Mouse (Mus musculus): ENCODE results near the gene Relb. TPM values are rescaled to one million over a fixed set of nuclear protein-coding genes. Genes with fewer than 3 reads are reported as not detected.

Gene Relb
- polyA plus RNA-seq, 1 experiment from 2014 or later, result 5.4 TPM

DNA sequence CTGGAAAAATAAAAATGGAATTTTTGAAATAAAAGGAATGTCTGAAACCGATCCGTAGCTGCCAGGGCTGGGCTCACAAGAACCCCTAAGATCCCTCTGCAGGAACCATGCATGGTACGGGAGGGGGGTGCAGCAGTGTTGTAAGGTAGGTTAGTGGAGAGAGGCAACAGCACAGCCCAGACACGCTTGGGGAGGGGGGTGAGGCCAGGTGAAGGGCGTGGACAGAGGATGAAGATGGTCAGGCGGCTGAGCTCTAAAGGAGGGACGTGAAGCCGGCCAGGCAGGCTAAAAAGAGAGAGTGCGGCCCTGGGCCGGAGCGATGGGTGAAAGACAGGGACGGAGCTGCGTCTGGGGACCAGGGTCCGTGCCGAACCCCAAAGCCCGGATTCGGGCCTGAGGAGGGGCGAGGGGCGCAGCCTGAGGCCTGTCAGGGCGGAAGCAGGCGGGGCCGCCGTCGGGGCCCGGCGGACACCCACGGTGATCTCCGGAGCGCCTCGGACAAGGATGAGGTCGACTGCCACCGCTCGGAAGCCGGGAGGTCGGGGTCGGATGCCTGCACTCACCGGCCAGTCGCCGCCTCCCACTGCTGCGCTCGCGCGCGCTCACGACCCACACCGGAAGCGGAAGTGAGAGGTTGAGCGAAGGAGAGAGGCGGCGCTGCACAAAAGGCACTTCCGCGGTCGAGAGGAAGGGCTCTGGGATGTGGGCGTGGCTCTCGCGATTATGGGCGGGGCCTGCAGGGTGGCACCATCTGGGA is 25.2 kb downstream of the Relb start, which contains the start of gene Clasrp:
TSS of gene Clasrp (minus strand) at position 638 of the 757 bp plus-strand sequence.
- H3K4me2 ChIP-seq, result peak within 1 kb of the TSS; percentile 96
- under 1% methylated on average over 57 of the region's 57 CpGs for WGBS

DNA sequence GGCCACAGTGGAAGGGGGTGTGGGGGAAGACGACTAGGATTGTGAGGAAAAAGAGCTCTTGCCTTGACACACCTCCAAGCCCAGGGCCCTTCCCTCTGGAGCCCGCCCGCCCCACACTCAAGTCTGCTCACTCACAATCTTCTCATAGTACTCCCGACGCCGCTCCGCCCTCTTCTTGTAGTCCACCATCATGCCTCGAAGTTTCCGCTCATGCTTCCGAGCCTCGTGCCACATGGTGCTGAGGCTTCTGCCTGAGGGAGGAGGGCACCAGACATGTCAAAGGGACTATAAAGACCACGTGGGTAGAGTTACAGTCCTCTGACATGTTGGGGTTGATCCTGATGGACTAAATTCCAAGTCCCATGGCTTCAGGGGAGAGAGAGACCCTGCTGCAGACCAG is 26.2 kb downstream of the Relb start:
- Histone ChIP-seq H3K9ac (peak overlapping the region; percentile 99), H3K27ac (no peak overlapping the region)

More for the DNA sequence above, 25.2 kb downstream of the Relb start, which contains the start of gene Clasrp:
- Histone ChIP-seq H3K9me3 (no peaks in the 10 kb centered on the region), H3K27me3 (no peaks in the 10 kb centered on the region), H3K4me1 (replicated peaks) (peaks cover 43% of the 10 kb centered on the region), H3K27ac (peak within 1 kb of the TSS; percentile 87), H3K36me3 (peaks cover 37% of the 10 kb centered on the region), H3K4me3 (peak within 1 kb of the TSS; percentile 91), H3K9ac (peak within 1 kb of the TSS; percentile 99)
- peak; percentile 91 for ATAC-seq (ENCODE audit: low FRiP score)

DNA sequence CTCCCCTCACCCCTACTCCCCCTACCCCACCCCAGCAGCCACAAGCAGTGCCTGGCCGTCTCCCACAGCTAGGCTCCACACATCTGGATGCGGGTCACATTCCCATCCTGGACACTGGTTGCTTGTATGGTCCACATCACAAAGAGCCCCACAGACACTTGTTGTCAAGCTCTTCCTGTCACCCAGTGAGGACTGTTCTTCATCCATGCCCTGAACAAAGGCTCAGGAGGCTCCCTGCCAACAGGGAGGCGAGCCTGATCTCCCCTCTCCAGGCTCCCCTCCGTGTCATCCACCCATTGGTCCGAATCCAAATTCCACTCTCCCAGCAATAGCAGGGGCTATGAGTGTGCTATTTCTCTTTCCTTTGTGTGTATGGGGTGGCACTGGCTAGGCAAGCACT is 28.7 kb downstream of the Relb start:
- H3K4me1 ChIP-seq (replicated peaks), result peaks cover 43% of the 10 kb centered on the region
- H3K4me3 ChIP-seq, result no peak overlapping the region
- H3K27ac ChIP-seq, result peak overlapping the region; percentile 55
- H3K9ac ChIP-seq, result peak overlapping the region; percentile 15; the same call in 1 of the 2 replicates
- H3K4me2 ChIP-seq, result no peak overlapping the region
- 39% methylated on average over 5 of the region's 5 CpGs for WGBS
- ATAC-seq (ENCODE audit: low FRiP score), result peak; percentile 57
- no peaks in the 10 kb centered on the region for H3K9me3 ChIP-seq
- no peaks in the 10 kb centered on the region for H3K27me3 ChIP-seq
- H3K36me3 ChIP-seq, result peaks cover 60% of the 10 kb centered on the region

More for the DNA sequence above, 26.2 kb downstream of the Relb start:
- WGBS, result 85% methylated on average over 12 of the region's 12 CpGs
- Histone ChIP-seq H3K9me3 (no peaks in the 10 kb centered on the region), H3K36me3 (peaks cover 44% of the 10 kb centered on the region), H3K4me1 (replicated peaks) (peaks cover 43% of the 10 kb centered on the region), H3K27me3 (no peaks in the 10 kb centered on the region), H3K4me3 (peak overlapping the region; percentile 91), H3K4me2 (peak overlapping the region; percentile 96)
- no peak for ATAC-seq (ENCODE audit: low FRiP score)

DNA sequence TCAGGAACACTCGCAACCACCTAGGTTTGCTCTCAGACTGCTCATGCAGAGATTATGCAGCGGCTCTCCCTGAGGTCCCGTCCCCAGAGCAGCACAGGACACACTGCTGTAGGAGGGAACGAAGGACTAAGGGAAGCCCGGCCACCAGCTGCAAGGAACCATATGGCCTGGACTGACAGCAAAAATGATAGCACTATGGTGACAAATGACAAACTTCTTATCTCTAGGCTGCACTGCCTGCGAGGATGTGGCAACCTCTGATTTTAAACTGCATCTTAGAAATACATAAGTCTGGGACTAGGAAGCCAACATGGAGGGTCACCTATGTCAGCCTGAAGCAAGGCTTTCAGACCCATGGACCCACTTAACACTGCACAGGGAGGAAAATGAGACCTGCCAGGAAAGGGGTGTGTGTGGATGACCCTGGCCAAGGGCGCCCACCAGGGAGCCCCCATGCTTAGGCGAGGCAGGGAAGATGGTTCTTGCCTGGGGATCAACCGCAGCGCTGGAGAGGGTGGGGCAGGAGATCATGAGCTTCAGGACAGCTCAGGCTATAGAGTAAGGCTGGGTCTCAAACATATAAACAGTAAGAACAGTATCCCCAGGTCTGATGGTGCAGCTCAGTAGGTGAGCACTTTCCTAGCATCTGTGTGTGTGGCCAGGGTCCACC is 36.0 kb downstream of the Relb start:
- Histone ChIP-seq H3K4me2 (no peak overlapping the region), H3K36me3 (peaks cover 89% of the 10 kb centered on the region), H3K27me3 (no peaks in the 10 kb centered on the region), H3K9me3 (no peaks in the 10 kb centered on the region), H3K4me1 (replicated peaks) (no peaks in the 10 kb centered on the region), H3K27ac (no peak overlapping the region), H3K4me3 (no peak overlapping the region), H3K9ac (no peak overlapping the region)
- WGBS, result 94% methylated on average over 10 of the region's 10 CpGs
- no peak for ATAC-seq (ENCODE audit: low FRiP score)

DNA sequence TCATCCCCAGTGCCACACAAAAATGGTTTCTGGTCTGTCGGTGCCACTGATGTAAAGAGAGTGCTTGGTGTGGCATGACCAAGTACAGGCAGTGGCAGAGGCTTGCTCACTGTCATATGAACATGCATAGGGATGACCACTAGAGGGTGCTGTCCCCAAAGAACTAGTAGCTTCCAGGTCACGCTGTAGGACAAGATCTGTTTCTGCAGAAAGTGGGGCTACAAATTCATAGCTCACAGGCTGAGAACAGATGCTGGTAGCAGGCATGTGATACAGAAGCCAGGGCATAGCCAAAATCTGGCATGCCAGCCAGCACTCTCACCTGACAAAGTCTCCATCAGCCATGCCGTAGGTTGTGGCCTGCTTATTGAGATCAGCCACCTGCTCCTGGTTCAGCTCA is 39.3 kb downstream of the Relb start:
- no peak overlapping the region for H3K9ac ChIP-seq
- no peak overlapping the region for H3K4me2 ChIP-seq
- H3K27me3 ChIP-seq, result no peaks in the 10 kb centered on the region
- no peak overlapping the region for H3K4me3 ChIP-seq
- H3K27ac ChIP-seq, result peak overlapping the region; percentile 27; the same call in 1 of the 2 replicates
- ATAC-seq (ENCODE audit: low FRiP score), result peak; percentile 63; the same call in 1 of the 2 replicates
- no peaks in the 10 kb centered on the region for H3K4me1 ChIP-seq (replicated peaks)
- H3K9me3 ChIP-seq, result no peaks in the 10 kb centered on the region
- 57% methylated on average over 3 of the region's 3 CpGs for WGBS
- peaks cover 98% of the 10 kb centered on the region for H3K36me3 ChIP-seq

DNA sequence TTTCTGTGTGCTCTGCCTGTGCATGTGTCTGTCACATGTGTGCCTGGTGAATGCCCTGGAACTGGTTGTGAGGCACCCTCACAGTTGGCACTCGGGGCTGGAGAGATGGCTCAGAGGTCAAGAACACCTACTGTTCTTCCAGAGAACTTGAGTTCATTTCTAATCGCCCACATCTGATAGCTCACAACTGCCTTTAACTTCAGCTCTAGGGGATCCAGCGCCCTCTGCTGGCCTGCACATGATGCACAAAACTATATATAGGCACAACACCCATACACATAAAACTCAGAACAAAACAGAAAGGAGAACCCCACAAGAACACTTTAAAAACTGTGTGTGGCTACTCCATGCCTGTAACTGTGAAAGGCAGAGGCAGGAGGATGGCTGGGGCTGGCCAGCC is 40.0 kb downstream of the Relb start:
- Histone ChIP-seq H3K9ac (no peak overlapping the region), H3K4me3 (no peak overlapping the region), H3K36me3 (peaks cover 100% of the 10 kb centered on the region), H3K27ac (no peak overlapping the region), H3K4me2 (no peak overlapping the region), H3K9me3 (no peaks in the 10 kb centered on the region), H3K27me3 (no peaks in the 10 kb centered on the region), H3K4me1 (replicated peaks) (no peaks in the 10 kb centered on the region)
- no peak for ATAC-seq (ENCODE audit: low FRiP score)
- WGBS, result 53% methylated on average over 3 of the region's 3 CpGs

DNA sequence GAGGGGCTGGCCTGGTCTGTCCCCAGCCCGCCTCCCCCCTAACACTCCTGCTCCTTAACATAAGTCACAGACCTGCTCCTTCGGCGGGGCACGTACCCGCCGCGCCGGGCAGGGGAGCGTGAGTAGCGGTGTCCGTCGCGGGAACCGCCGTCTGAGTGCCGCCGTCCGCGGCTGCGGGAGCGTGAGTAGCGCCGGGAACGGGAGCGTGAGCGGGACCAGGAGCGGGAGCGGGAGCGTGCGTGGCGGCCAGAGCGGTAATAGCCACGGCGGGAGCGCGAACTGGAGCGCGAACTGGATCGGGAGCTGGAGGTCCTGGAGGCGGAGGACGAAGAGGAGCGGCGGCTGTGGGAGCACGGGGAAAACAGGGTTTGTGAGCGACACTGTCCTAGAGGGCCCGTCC is 43.0 kb downstream of the Relb start:
- no peak overlapping the region for H3K9ac ChIP-seq
- WGBS, result 74% methylated on average over 46 of the region's 46 CpGs
- no peaks in the 10 kb centered on the region for H3K27me3 ChIP-seq
- H3K36me3 ChIP-seq, result peaks cover 100% of the 10 kb centered on the region
- no peak overlapping the region for H3K4me2 ChIP-seq
- no peak overlapping the region for H3K27ac ChIP-seq
- no peaks in the 10 kb centered on the region for H3K4me1 ChIP-seq (replicated peaks)
- H3K4me3 ChIP-seq, result no peak overlapping the region
- no peaks in the 10 kb centered on the region for H3K9me3 ChIP-seq
- ATAC-seq (ENCODE audit: low FRiP score), result no peak

DNA sequence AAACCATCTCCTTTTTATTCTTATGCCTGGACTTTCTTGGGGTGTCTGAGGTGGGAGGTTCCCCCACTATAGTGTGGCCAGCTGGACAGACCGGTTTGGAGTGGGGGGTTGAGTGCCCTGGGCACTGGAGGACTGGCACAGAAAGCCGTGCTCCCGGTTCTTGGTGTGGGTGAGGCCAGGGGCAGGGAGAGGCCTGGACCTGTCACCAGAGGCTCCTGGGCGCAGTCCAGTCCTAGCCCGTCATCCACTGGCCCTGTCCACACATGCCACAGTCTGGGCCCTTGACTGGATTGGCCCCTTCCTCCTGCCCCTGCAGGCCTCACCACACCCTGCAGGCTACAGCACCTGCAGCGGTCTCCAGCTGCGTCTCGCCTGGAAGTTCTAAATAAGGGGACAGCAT is 48.6 kb downstream of the Relb start:
- 0 out of 2 replicates have a peak, but pooled peaks have one; percentile 11 for ATAC-seq (ENCODE audit: low FRiP score)
- H3K4me2 ChIP-seq, result no peak overlapping the region
- H3K9ac ChIP-seq, result no peak overlapping the region
- peaks cover 11% of the 10 kb centered on the region for H3K4me1 ChIP-seq (replicated peaks)
- no peak overlapping the region for H3K27ac ChIP-seq
- H3K4me3 ChIP-seq, result no peak overlapping the region
- H3K36me3 ChIP-seq, result peaks cover 62% of the 10 kb centered on the region
- H3K9me3 ChIP-seq, result no peaks in the 10 kb centered on the region
- peaks cover 56% of the 10 kb centered on the region for H3K27me3 ChIP-seq
- WGBS, result 90% methylated on average over 8 of the region's 8 CpGs

DNA sequence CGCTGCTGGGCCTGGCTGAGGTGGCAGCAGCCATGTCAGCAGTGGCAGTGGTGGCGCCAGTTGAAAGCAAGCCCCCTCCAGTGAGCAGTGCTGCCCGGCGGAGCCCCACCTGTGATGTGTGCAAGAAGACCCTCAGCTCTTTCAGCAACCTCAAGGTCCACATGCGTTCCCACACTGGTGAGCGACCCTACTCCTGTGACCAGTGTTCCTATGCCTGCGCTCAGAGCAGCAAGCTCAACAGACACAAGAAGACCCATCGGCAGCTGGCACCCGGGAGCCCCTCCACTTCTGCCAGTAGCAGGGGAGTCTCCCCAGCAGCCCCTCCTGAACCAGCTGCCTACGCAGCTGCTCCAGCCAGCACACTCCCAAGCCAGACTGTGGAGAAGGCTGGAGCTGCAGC is 49.5 kb downstream of the Relb start:
- H3K36me3 ChIP-seq, result peaks cover 53% of the 10 kb centered on the region
- 81% methylated on average over 10 of the region's 10 CpGs for WGBS

DNA sequence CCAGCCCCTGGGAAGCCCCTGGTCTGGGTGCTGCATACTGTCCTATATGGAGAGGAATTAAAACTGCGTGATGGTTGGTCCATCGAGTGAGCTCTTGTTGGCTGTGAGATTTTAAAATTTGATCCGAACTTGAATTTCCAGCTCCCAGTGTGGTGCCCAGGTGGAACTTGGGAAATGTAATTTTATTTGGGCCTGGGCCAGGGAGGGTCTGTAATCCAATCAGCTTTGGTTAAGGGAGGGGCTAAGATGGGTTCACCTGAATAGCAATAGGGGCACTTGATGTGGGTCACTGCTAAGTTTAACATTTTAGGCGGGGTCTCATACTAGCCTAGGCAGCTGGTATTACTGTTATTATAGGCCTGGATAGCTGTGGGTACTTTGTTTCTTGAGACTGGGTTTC is 50.8 kb downstream of the Relb start:
- 75% methylated on average over 4 of the region's 4 CpGs for WGBS
- Histone ChIP-seq H3K9ac (no peak overlapping the region), H3K4me3 (no peak overlapping the region), H3K27ac (no peak overlapping the region), H3K4me2 (no peak overlapping the region), H3K4me1 (replicated peaks) (peaks cover 18% of the 10 kb centered on the region), H3K27me3 (peaks cover 66% of the 10 kb centered on the region), H3K36me3 (peaks cover 40% of the 10 kb centered on the region), H3K9me3 (no peaks in the 10 kb centered on the region)
- ATAC-seq (ENCODE audit: low FRiP score), result no peak

More for the DNA sequence above, 49.5 kb downstream of the Relb start:
- no peak for ATAC-seq (ENCODE audit: low FRiP score)
- Histone ChIP-seq H3K9ac (no peak overlapping the region), H3K4me1 (replicated peaks) (peaks cover 11% of the 10 kb centered on the region), H3K9me3 (no peaks in the 10 kb centered on the region), H3K27me3 (peaks cover 65% of the 10 kb centered on the region), H3K4me2 (no peak overlapping the region), H3K27ac (no peak overlapping the region), H3K4me3 (no peak overlapping the region)

DNA sequence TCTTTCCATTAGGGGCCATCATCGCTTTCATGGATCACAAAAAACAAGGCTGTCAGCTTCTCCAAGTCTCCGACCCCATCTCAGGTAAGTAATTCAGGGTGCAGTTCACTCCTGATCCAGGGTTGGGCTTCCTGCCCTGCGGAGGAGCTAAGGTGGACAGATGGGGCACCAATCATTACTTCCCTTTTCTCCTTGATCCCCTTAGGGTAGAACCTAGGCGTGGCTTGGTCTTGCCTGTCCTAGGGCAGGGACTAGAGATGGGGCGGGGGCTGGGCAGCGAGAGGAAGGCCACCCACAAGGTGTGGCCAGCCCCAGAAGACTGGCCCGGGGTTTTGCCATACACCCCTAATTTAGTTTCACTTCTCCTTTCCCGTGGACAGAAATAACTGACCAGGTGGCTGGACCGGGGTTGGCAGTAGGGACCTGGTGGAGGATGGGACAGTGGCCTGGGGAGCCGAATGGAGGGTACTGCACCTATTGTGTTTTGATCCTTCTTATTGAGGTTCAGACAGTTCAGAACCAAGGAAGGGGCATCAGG is 51.3 kb downstream of the Relb start:
- Histone ChIP-seq H3K9me3 (no peaks in the 10 kb centered on the region), H3K4me3 (peak overlapping the region; percentile 31)

DNA sequence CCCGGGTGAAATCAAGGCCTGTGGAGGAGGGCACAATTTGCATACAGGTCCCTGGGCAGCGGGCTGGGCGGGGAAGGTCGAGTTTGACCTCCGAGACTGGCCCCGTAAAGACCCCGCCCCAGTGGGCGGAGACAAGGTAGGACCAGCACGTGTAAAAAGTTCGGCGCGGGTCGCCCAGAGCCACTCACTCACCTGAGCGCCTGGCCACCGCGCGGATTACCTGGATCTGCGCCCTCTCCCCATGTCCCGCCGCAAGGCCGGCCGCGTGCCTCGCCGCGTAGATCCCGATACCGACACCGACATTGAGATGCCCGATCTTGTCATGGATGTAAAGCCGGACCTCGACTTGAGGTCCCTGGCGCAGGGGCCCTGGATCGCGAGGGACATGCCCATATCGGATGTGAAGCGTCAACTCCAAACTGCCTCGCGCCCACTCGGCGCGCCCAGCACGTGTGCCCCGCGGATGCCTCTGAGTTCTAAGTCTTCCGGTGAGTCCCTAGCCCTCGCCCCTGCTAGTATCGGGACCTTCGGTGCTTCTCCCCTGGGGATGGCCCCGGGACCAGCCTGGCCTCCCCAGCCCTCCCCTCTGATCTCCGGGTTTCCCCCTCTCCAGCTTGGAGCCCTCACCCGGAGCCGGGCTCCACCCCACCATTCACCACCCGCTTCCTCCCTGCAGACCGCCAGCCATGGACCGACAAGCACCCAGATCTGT is 51.9 kb downstream of the Relb start, which contains the start of the genes Zfp296 and Gemin7:
TSS of gene Zfp296 (plus strand) at position 147 of the 712 bp plus-strand sequence.
TSS of gene Gemin7 (minus strand) at position 455 of the 712 bp plus-strand sequence.
- Histone ChIP-seq H3K36me3 (peaks cover 28% of the 10 kb centered on the region), H3K9me3 (no peaks in the 10 kb centered on the region), H3K4me1 (replicated peaks) (peaks cover 24% of the 10 kb centered on the region), H3K4me2 (peak within 1 kb of the TSS; percentile 53), H3K4me3 (peak within 1 kb of the TSS; percentile 31), H3K27ac (no peak within 1 kb of the TSS), H3K27me3 (peaks cover 66% of the 10 kb centered on the region), H3K9ac (peak within 1 kb of the TSS; percentile 59; the same call in 1 of the 2 replicates)
- under 1% methylated on average over 54 of the region's 56 CpGs for WGBS
- ATAC-seq (ENCODE audit: low FRiP score), result no peak

More for the DNA sequence above, 51.3 kb downstream of the Relb start:
- Histone ChIP-seq H3K36me3 (peaks cover 35% of the 10 kb centered on the region), H3K27ac (no peak overlapping the region), H3K27me3 (peaks cover 66% of the 10 kb centered on the region), H3K9ac (0 out of 2 replicates have a peak overlapping the region, but pooled peaks have one; percentile 59), H3K4me1 (replicated peaks) (peaks cover 18% of the 10 kb centered on the region), H3K4me2 (peak overlapping the region; percentile 53)
- no peak for ATAC-seq (ENCODE audit: low FRiP score)
- WGBS, result 20% methylated on average over 10 of the region's 10 CpGs
